10 mouse cellular contexts compared by ENCODE assay signal in genomic region chr8:27481228-27481627, GRCm38 (mm10). TPM values are rescaled to one million over a fixed set of nuclear protein-coding genes. Genes with fewer than 3 reads are reported as not detected.
A peak's percentile ranks its signal among the peaks of the same experiment; 100 is the strongest.
DNase-seq lines count a peak whose midpoint lies in the region; ATAC-seq and TF ChIP-seq lines count a peak whose summit lies in the region.
"Had no signal": no experiment of that assay in that cellular context is flagged by ENCODE, and none has a peak within 500 bp of the region (broad histone marks: within the 10 kb centered on the region; RNA-seq: fewer than 3 reads in every experiment).

No protein-coding gene starts in this region.

- H3K4me1 ChIP-seq in forebrain, embryonic 12.5 days: no peaks in the 10 kb centered on the region
- no peaks in the 10 kb centered on the region for H3K4me1 ChIP-seq in forebrain, embryonic 11.5 days (replicated peaks; ENCODE audit: control insufficient read depth, insufficient read depth, low read length)
- no peaks in the 10 kb centered on the region for H3K4me1 ChIP-seq in cortical plate, adult 2 months (ENCODE audit: control insufficient read depth, insufficient read depth, low read length)
- H3K4me1 ChIP-seq: heart, embryonic 15.5 days had no signal

- no peak for TF ChIP-seq POLR2A in cortical plate, adult 2 months (IDR thresholded peaks at IDR 0.05; ENCODE audit: extremely low read depth, insufficient read depth, low read length)

- DNase-seq in forebrain, embryonic 11.5 days (ENCODE audit: low spot score): no peak
- peak; percentile 9 to 17 for DNase-seq in layer of hippocampus, postnatal 10 days (ENCODE audit: low spot score in 2 of 2)
- DNase-seq in layer of hippocampus, postnatal 36 days: no peak
- DNase-seq in A20 (ENCODE audit: low read depth, low spot score): peak; percentile 3
- DNase-seq in thymus, postnatal 0 days (ENCODE audit: low spot score): no peak
- no peak for DNase-seq in ovary, postnatal 14 days (ENCODE audit: low spot score)

- H3K27me3 ChIP-seq in forebrain, embryonic 12.5 days: no peaks in the 10 kb centered on the region
- H3K27me3 ChIP-seq in forebrain, embryonic 11.5 days (ENCODE audit: control insufficient read depth, insufficient read depth, low read length): no peaks in the 10 kb centered on the region
- H3K27me3 ChIP-seq: heart, embryonic 15.5 days had no signal

- 30% methylated on average over 2 of the region's 2 CpGs for WGBS in forebrain, embryonic 12.5 days
- WGBS in forebrain, embryonic 11.5 days: 49% methylated on average over 2 of the region's 2 CpGs

- TF ChIP-seq CTCF in cortical plate, adult 2 months (IDR thresholded peaks at IDR 0.05; ENCODE audit: extremely low read depth, insufficient read depth, low read length): peak; percentile 59

- H3K36me3 ChIP-seq in forebrain, embryonic 12.5 days (replicated peaks): no peaks in the 10 kb centered on the region
- H3K36me3 ChIP-seq in forebrain, embryonic 11.5 days (ENCODE audit: control insufficient read depth, insufficient read depth, low read length): no peaks in the 10 kb centered on the region
- H3K36me3 ChIP-seq: heart, embryonic 15.5 days had no signal

- no peak overlapping the region for H3K4me2 ChIP-seq in forebrain, embryonic 12.5 days
- no peak overlapping the region for H3K4me2 ChIP-seq in forebrain, embryonic 11.5 days (ENCODE audit: low read depth, low read length, severe bottlenecking)
- H3K4me2 ChIP-seq: heart, embryonic 15.5 days had no signal

- no peak overlapping the region for H3K9ac ChIP-seq in forebrain, embryonic 12.5 days
- H3K9ac ChIP-seq in forebrain, embryonic 11.5 days (ENCODE audit: low read length): no peak overlapping the region
- H3K9ac ChIP-seq: heart, embryonic 15.5 days had no signal

- peak; percentile 49; the same call in 1 of the 2 replicates for ATAC-seq in forebrain, embryonic 12.5 days (ENCODE audit: low FRiP score)
- ATAC-seq in forebrain, embryonic 11.5 days (replicated peaks; ENCODE audit: low FRiP score): no peak

- H3K4me3 ChIP-seq in forebrain, embryonic 12.5 days (replicated peaks): no peak overlapping the region
- no peak overlapping the region for H3K4me3 ChIP-seq in forebrain, embryonic 11.5 days (ENCODE audit: low read depth, low read length)
- no peak overlapping the region for H3K4me3 ChIP-seq in cortical plate, adult 2 months (ENCODE audit: insufficient read depth, low read length)
- H3K4me3 ChIP-seq: heart, embryonic 15.5 days had no signal

- H3K27ac ChIP-seq in forebrain, embryonic 12.5 days: no peak overlapping the region
- H3K27ac ChIP-seq in forebrain, embryonic 11.5 days (ENCODE audit: low read depth, low read length): no peak overlapping the region
- no peak overlapping the region for H3K27ac ChIP-seq in cortical plate, adult 2 months (ENCODE audit: insufficient read depth, low read length)
- H3K27ac ChIP-seq: heart, embryonic 15.5 days had no signal

- H3K9me3 ChIP-seq in forebrain, embryonic 12.5 days: no peaks in the 10 kb centered on the region
- no peaks in the 10 kb centered on the region for H3K9me3 ChIP-seq in forebrain, embryonic 11.5 days (ENCODE audit: control insufficient read depth, low read length)
- H3K9me3 ChIP-seq: heart, embryonic 15.5 days had no signal

RNA-seq across cellular contexts. Expression of gene Poteg, which starts 33.8 kb away (rescaled TPM):
- not detected in 2 replicates for polyA plus RNA-seq in forebrain, embryonic 12.5 days (2016; fragmentation: Nextera tagmentation; extraction: Ambion mirVana)
- not detected in 2 replicates for polyA plus RNA-seq in forebrain, embryonic 11.5 days (2014; fragmentation: Nextera tagmentation; extraction: Ambion mirVana)
- total RNA-seq in layer of hippocampus, postnatal 10 days (2021): not detected
- total RNA-seq in layer of hippocampus, postnatal 36 days (2021): not detected
- polyA plus RNA-seq in cortical plate, adult 2 months (2012; rRNA removed): not detected in 2 replicates
- not detected in 2 replicates for polyA plus RNA-seq in thymus, postnatal 0 days (2015; fragmentation: Nextera tagmentation; extraction: Ambion mirVana)
- total RNA-seq: neutrophil, adult 5-6 weeks had no signal
- polyA plus RNA-seq: heart, embryonic 15.5 days had no signal

RNA-seq across cellular contexts. Expression of gene Gm45861, which starts 34.3 kb away (rescaled TPM):
- polyA plus RNA-seq in forebrain, embryonic 12.5 days (2016; fragmentation: Nextera tagmentation; extraction: Ambion mirVana): not detected in 2 replicates
- polyA plus RNA-seq in forebrain, embryonic 11.5 days (2014; fragmentation: Nextera tagmentation; extraction: Ambion mirVana): not detected in 2 replicates
- total RNA-seq in layer of hippocampus, postnatal 10 days (2021): not detected
- total RNA-seq in layer of hippocampus, postnatal 36 days (2021): not detected
- 0.02 TPM in 2 replicates for polyA plus RNA-seq in cortical plate, adult 2 months (2012; rRNA removed)
- polyA plus RNA-seq in thymus, postnatal 0 days (2015; fragmentation: Nextera tagmentation; extraction: Ambion mirVana): not detected in 2 replicates
- total RNA-seq: neutrophil, adult 5-6 weeks had no signal
- polyA plus RNA-seq: heart, embryonic 15.5 days had no signal

Comparison
In these comparisons a context has a peak if more than half of its experiments do, and no peak if none do; other contexts are left out.
1. DNase-seq: peak in layer of hippocampus, postnatal 10 days (2 of 2) and A20 (single experiment); none in forebrain, embryonic 11.5 days (single experiment), layer of hippocampus, postnatal 36 days (0 of 2), thymus, postnatal 0 days (single experiment) and ovary, postnatal 14 days (single experiment).